Mouse (Mus musculus) heart, adult 2 months (tissue): ENCODE results near the gene Smg9.

Experiments used
- CTCF ChIP-seq: fragments of 200-600 bp; IDR thresholded peaks from 2 replicates; pipeline ENCODE4 v1.8.1; 2022; ENCODE audit warnings: antibody characterized with exemption, mild to moderate bottlenecking, moderate library complexity
- POLR2A ChIP-seq: fragments of 200-500 bp; IDR thresholded peaks from 2 replicates; pipeline ENCODE4 v1.6.1; 2011; ENCODE audit warnings: mild to moderate bottlenecking, low read depth, low read length, control low read depth; ENCODE audit not compliant: insufficient read depth

DNA sequence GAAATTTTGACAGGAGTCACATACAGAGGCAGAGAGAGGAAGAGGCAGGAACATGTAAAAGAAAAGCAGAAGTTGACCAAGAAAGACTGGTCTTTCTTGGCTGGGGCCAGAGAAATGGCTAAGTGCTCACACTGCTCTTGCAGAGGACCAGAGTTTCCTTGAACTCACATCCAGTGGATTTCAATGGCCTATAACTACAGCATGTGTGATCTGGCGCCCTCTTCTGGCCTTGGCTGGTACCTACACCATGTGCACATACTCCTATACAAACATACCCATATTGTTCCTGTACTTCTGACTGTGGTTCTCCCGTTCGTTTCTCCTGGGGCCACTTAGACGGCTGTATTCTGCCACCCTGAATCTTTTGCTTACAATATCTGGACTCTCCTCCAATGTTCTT lies 38.4 kb upstream of the Smg9 start:
- TF ChIP-seq POLR2A = no peak
- TF ChIP-seq CTCF = peak; percentile 26
